Mouse (Mus musculus): ENCODE data around the gene Gorab. TPM values are rescaled to one million over a fixed set of nuclear protein-coding genes. Genes with fewer than 3 reads are reported as not detected.

The Gorab gene
- polyA plus RNA-seq, 1 experiment from 2014 or later = 5.2 TPM

- Histone ChIP-seq H3K79me2 (ENCODE audit: inconsistent target) (no peaks in the 10 kb centered on the region), H3K27ac (no peak overlapping the region), H3K4me3 (ENCODE audit: inconsistent target) (no peak overlapping the region), H3K36me3 (ENCODE audit: inconsistent target) (no peaks in the 10 kb centered on the region)
- WGBS (ENCODE audit: missing documents) = 86% methylated on average over 7 of the region's 7 CpGs
Observed at GRCm38 (mm10) chr1:163338525-163339218, 64.8 kb downstream of the Gorab start.

GRCm38 (mm10) chr1:163337821-163338220 is 65.6 kb downstream of the Gorab start:
- H3K27ac ChIP-seq = no peak overlapping the region
- no peaks in the 10 kb centered on the region for H3K79me2 ChIP-seq (ENCODE audit: inconsistent target)
- 50% methylated on average over 2 of the region's 2 CpGs for WGBS (ENCODE audit: missing documents)
- no peak overlapping the region for H3K4me3 ChIP-seq (ENCODE audit: inconsistent target)
- H3K36me3 ChIP-seq (ENCODE audit: inconsistent target) = no peaks in the 10 kb centered on the region

Other genes starting within 250 kb of the Gorab start
- gene Prrx1, start 90.0 kb downstream of the Gorab start, polyA plus RNA-seq (2018) = 0.04 to 0.05 TPM in 2 of 3 replicates, not detected in the other

Data from macrophage (primary cell).